Mouse (Mus musculus) midbrain, embryonic 14.5 days (tissue): ENCODE data around the gene Olfr1445. TPM values are rescaled to one million over a fixed set of nuclear protein-coding genes. Genes with fewer than 3 reads are reported as not detected.

Experiments used
- ATAC-seq: fragments of 200-750 bp; cut with Nextera tagmentation; 2 replicates; pipeline ENCODE4 v1.8.0; 2017; ENCODE audit warnings: moderate number of reproducible peaks, moderate library complexity; ENCODE audit not compliant: low FRiP score, low TSS enrichment
- DNase-seq: peaks from one replicate; pipeline ENCODE4 v3.0.0-alpha.2; 2015
- H3K27ac ChIP-seq: fragments of 300-500 bp; sonication (generic); replicated peaks from 2 replicates; pipeline ENCODE4 v1.5.1; 2014; ENCODE audit warnings: mild to moderate bottlenecking, low read depth, low read length, moderate library complexity
- H3K27me3 ChIP-seq: fragments of 300-500 bp; sonication (generic); 2 replicates; pipeline ENCODE4 v1.6.1; 2014; ENCODE audit warnings: low read length, control low read depth, mixed read lengths; ENCODE audit not compliant: control insufficient read depth, insufficient read depth
- H3K36me3 ChIP-seq: fragments of 300-500 bp; sonication (generic); 2 replicates; pipeline ENCODE4 v1.6.1; 2014; ENCODE audit warnings: low read length, control low read depth; ENCODE audit not compliant: control insufficient read depth, insufficient read depth
- H3K4me1 ChIP-seq: fragments of 300-500 bp; sonication (generic); 2 replicates; pipeline ENCODE4 v1.6.1; 2014; ENCODE audit warnings: mild to moderate bottlenecking, antibody characterized with exemption, low read length, control low read depth; ENCODE audit not compliant: control insufficient read depth, insufficient read depth
- H3K4me2 ChIP-seq: fragments of 300-500 bp; sonication (generic); 2 replicates; pipeline ENCODE4 v1.6.1; 2014; ENCODE audit warnings: mild to moderate bottlenecking, low read length, moderate library complexity
- H3K4me3 ChIP-seq: fragments of 300-500 bp; sonication (generic); replicated peaks from 2 replicates; pipeline ENCODE4 v1.5.1; 2014; ENCODE audit warnings: low read depth, low read length
- H3K9ac ChIP-seq: fragments of 300-500 bp; sonication (generic); replicated peaks from 2 replicates; pipeline ENCODE4 v1.6.1; 2014; ENCODE audit warnings: mild to moderate bottlenecking, low read length, moderate library complexity
- H3K9me3 ChIP-seq: fragments of 300-500 bp; sonication (generic); 2 replicates; pipeline ENCODE4 v1.6.1; 2016; ENCODE audit warnings: low read length, control low read depth, mixed read lengths; ENCODE audit not compliant: control insufficient read depth
- WGBS: fragments of 180-500 bp; shearing (Covaris S2); extraction: QIAGEN DNeasy Blood & Tissue Kit; methylation state at CpG from one replicate; pipeline ENCODE4 v1.1.7; 2014; 5-methylcytosine and 5-hydroxymethylcytosine counted together
- polyA plus RNA-seq: library from polyadenylated mRNA; unstranded; fragments of >200 nt; fragmentation: Nextera tagmentation; extraction: Ambion mirVana; gene quantifications from 2 replicates; pipeline ENCODE4 v1.2.1, GENCODE M21; 2014

The Olfr1445 gene
- polyA plus RNA-seq: not detected in 2 replicates

GRCm38 (mm10) chr19:12883555-12883954 lies at the start of gene Olfr1445:
TSS of gene Olfr1445 (plus strand) at chr19:12883855.
- Histone ChIP-seq H3K36me3 (no peaks in the 10 kb centered on the region), H3K9ac (no peak within 1 kb of the TSS), H3K27ac (no peak within 1 kb of the TSS), H3K27me3 (no peaks in the 10 kb centered on the region), H3K4me1 (no peaks in the 10 kb centered on the region), H3K4me2 (no peak within 1 kb of the TSS), H3K9me3 (no peaks in the 10 kb centered on the region), H3K4me3 (no peak within 1 kb of the TSS)
- no peak for ATAC-seq
- DNase-seq: no peak
- WGBS: 84% methylated on average over 2 of the region's 2 CpGs

DNA sequence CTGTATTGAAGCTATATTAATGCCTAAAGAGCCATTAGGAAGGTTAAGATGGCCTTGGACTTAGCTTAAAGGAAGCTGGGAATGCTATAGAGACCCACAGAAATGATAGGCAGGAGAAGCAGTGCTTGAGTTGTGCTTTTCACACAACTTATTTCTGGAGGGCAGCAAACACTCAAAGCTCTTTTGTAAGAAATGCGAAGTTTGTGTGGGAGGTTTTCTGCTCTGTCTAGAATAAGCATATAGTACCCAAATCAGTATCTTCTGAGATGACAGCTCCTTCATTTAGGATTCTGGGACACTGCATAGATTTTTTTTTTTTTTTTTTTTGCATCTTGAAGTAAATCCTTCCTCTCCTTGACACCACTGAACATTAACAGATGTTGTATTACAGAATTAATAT lies 45.1 kb upstream of the Olfr1445 start:
- H3K36me3 ChIP-seq: no peaks in the 10 kb centered on the region
- H3K27me3 ChIP-seq: no peaks in the 10 kb centered on the region
- no peak for ATAC-seq
- no peak for DNase-seq
- no peak overlapping the region for H3K9ac ChIP-seq
- no peak overlapping the region for H3K4me2 ChIP-seq
- no peak overlapping the region for H3K4me3 ChIP-seq
- WGBS: 81% methylated on average over 1 of the region's 1 CpGs
- no peaks in the 10 kb centered on the region for H3K4me1 ChIP-seq
- no peak overlapping the region for H3K27ac ChIP-seq
- H3K9me3 ChIP-seq: no peaks in the 10 kb centered on the region

DNA sequence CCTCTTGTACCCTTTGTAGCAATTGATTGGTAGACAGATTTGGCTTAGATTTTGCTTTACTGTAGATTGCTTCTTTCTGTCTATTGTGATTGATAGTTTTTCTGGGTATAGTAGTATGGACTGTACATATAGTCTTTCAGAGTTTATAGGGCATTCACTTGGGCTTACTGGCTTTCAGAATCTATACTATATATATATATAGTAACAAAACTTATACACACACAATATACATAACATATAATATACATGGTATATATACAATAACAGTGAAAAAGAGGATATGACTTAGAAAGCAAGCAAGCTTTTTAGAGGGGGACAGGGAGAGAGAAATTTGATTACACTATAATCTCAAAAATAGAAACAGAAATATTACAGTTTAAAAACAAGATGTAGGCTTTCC lies 37.3 kb upstream of the Olfr1445 start, which contains the start of gene Gm5244:
TSS of gene Gm5244 (plus strand) at position 301 of the 400 bp plus-strand sequence.
- H3K9me3 ChIP-seq: no peaks in the 10 kb centered on the region
- DNase-seq (no peak), ATAC-seq (no peak)
- H3K4me2 ChIP-seq: no peak within 1 kb of the TSS
- no peak within 1 kb of the TSS for H3K4me3 ChIP-seq
- H3K27me3 ChIP-seq: no peaks in the 10 kb centered on the region
- no peak within 1 kb of the TSS for H3K9ac ChIP-seq
- H3K4me1 ChIP-seq: no peaks in the 10 kb centered on the region
- H3K27ac ChIP-seq: no peak within 1 kb of the TSS
- no peaks in the 10 kb centered on the region for H3K36me3 ChIP-seq

GRCm38 (mm10) chr19:12856983-12857382 lies 26.7 kb upstream of the Olfr1445 start, which contains the start of gene Olfr1444:
TSS of gene Olfr1444 (plus strand) at chr19:12857283.
- no peaks in the 10 kb centered on the region for H3K9me3 ChIP-seq
- WGBS: 45% methylated on average over 1 of the region's 1 CpGs
- H3K9ac ChIP-seq: no peak within 1 kb of the TSS
- ATAC-seq (no peak), DNase-seq (no peak)
- H3K4me1 ChIP-seq: no peaks in the 10 kb centered on the region
- H3K36me3 ChIP-seq: no peaks in the 10 kb centered on the region
- no peak within 1 kb of the TSS for H3K4me2 ChIP-seq
- no peaks in the 10 kb centered on the region for H3K27me3 ChIP-seq
- no peak within 1 kb of the TSS for H3K4me3 ChIP-seq
- H3K27ac ChIP-seq: no peak within 1 kb of the TSS

- ATAC-seq: no peak
Observed at GRCm38 (mm10) chr19:12893424-12893823, 9.8 kb downstream of the Olfr1445 start, which contains the start of gene Olfr1446. TSS of gene Olfr1446 (minus strand) at chr19:12893524.

GRCm38 (mm10) chr19:12903643-12904042 lies 20.0 kb downstream of the Olfr1445 start, which contains the start of gene Olfr1447:
TSS of gene Olfr1447 (minus strand) at chr19:12903743.
- no peak within 1 kb of the TSS for H3K27ac ChIP-seq
- no peak within 1 kb of the TSS for H3K4me3 ChIP-seq
- 93% methylated on average over 1 of the region's 1 CpGs for WGBS
- ATAC-seq (no peak), DNase-seq (no peak)
- no peaks in the 10 kb centered on the region for H3K27me3 ChIP-seq
- H3K36me3 ChIP-seq: no peaks in the 10 kb centered on the region
- no peaks in the 10 kb centered on the region for H3K4me1 ChIP-seq
- H3K9me3 ChIP-seq: no peaks in the 10 kb centered on the region; the same call in 1 of the 2 replicates
- no peak within 1 kb of the TSS for H3K4me2 ChIP-seq
- H3K9ac ChIP-seq: no peak within 1 kb of the TSS

More at GRCm38 (mm10) chr19:12893424-12893823, 9.8 kb downstream of the Olfr1445 start, which contains the start of gene Olfr1446:
- no peak for DNase-seq
- H3K4me2 ChIP-seq: no peak within 1 kb of the TSS
- no peaks in the 10 kb centered on the region for H3K9me3 ChIP-seq
- no peak within 1 kb of the TSS for H3K27ac ChIP-seq
- H3K27me3 ChIP-seq: no peaks in the 10 kb centered on the region
- whole genome bisulfite sequencing: 80% methylated on average over 1 of the region's 1 CpGs
- no peaks in the 10 kb centered on the region for H3K4me1 ChIP-seq
- H3K36me3 ChIP-seq: no peaks in the 10 kb centered on the region
- H3K4me3 ChIP-seq: no peak within 1 kb of the TSS
- H3K9ac ChIP-seq: no peak within 1 kb of the TSS

DNA sequence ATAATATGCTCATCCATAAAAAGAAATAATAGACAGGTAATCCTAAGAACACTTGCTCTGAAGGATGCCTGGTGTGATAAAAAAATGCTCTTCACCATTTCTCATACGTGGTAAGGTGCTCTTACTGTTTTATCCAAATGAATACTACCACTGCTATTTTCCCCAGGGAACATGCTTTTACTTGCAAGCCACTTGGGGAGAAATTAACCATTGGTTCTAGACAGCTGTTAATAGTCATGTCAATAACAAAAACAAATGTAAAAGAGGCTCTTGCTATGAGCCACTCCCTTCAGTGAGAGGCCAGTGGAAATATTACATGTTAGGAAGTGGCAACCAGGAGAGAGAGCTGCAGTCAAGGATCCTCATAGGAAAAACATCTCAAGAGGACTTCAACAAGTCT lies 40.7 kb downstream of the Olfr1445 start, which contains the start of gene Olfr1448:
TSS of gene Olfr1448 (minus strand) at position 101 of the 400 bp plus-strand sequence.
- H3K27me3 ChIP-seq: no peaks in the 10 kb centered on the region
- WGBS: 78% methylated on average over 1 of the region's 1 CpGs
- H3K27ac ChIP-seq: no peak within 1 kb of the TSS
- no peak within 1 kb of the TSS for H3K4me2 ChIP-seq
- DNase-seq: no peak
- H3K9ac ChIP-seq: no peak within 1 kb of the TSS
- H3K4me3 ChIP-seq: no peak within 1 kb of the TSS
- no peaks in the 10 kb centered on the region for H3K36me3 ChIP-seq
- H3K4me1 ChIP-seq: no peaks in the 10 kb centered on the region
- no peak for ATAC-seq
- no peaks in the 10 kb centered on the region; the same call in 1 of the 2 replicates for H3K9me3 ChIP-seq

GRCm38 (mm10) chr19:12930540-12930939 lies 46.9 kb downstream of the Olfr1445 start, which contains the start of gene Olfr1449:
TSS of gene Olfr1449 (plus strand) at chr19:12930840.
- no peak within 1 kb of the TSS for H3K27ac ChIP-seq
- no peak for ATAC-seq
- H3K4me2 ChIP-seq: no peak within 1 kb of the TSS
- no peaks in the 10 kb centered on the region for H3K27me3 ChIP-seq
- no peak within 1 kb of the TSS for H3K9ac ChIP-seq
- DNase-seq: no peak
- no peak within 1 kb of the TSS for H3K4me3 ChIP-seq
- H3K4me1 ChIP-seq: no peaks in the 10 kb centered on the region
- 0 out of 2 replicates have a peak, but pooled peaks cover 5% of the 10 kb centered on the region for H3K9me3 ChIP-seq
- H3K36me3 ChIP-seq: no peaks in the 10 kb centered on the region
